Mouse (Mus musculus): ENCODE data around the gene Wfdc13.

The Wfdc13 gene

DNA sequence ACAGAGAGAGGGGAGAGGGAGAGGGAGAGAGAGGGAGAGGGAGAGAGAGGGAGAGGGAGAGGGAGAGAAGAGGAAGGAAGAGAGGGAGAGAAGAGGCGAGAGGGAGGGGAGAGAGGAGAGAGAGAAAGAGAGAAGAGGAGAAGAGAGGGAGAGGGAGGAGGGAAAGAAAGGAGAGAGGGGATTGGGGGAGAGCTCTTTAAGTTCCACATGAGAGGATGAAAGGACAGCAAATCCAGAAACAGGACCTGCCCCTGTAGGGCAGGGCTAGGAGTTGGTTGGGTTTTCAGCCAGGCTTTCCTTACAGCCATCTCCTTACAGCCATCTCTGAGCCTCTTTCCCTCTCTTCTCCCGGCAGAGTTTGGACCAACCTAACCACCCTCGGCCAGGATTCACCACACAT lies at the start of gene Wfdc13:
Gene Wfdc13 (plus strand): TSS at position 301 of the 400 bp plus-strand sequence.
- DNase-seq: no peak

DNA sequence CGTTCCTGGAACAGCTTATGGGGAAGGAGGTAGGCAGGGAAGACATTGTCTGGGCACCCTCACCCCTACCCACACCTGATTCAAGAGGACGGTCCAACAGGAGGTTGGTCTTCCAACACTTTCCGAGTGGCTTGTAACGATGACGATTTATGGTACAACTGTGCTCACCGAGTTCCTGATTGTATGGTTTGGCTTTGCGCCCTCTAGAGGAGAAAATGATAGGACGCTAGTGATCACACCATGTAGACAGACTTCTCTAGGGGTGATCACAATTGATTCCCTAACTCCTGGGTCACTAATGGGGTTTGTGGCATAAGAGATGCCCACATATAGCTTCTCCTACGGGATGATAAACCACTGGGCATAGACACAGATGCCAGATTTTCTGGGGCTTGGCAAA lies 49.6 kb upstream of the Wfdc13 start:
- DNase-seq: no peak

GRCm38 (mm10) chr2:164638696-164639095 lies 46.2 kb upstream of the Wfdc13 start, which contains the start of gene Wfdc16:
TSS of gene Wfdc16 (minus strand) at chr2:164638796.
- DNase-seq: no peak

DNA sequence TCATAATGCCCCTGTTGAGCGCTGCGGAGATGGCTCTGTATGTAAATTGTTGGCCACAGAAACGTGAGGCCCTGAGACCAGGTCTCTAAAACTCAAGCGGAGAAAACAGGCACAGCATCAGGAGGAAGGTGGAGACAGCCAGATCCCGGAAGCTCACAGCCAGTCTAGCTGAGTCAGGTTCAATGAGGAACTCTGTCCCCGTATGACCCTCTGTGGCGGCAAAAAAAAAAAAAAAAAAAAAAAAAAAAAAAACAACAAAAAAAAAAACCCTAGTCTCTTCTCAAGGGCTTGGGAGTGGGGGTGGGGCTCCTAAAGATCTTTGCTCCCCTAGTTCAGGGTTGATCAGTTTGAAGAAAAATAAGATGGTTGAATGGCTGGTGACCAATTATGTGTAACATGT lies 43.8 kb upstream of the Wfdc13 start:
- peak; percentile 26 to 74 for DNase-seq

- peak in 1 of 2 experiments; percentile 34 for DNase-seq
Measured at GRCm38 (mm10) chr2:164641881-164642673, 42.8 kb upstream of the Wfdc13 start.

DNA sequence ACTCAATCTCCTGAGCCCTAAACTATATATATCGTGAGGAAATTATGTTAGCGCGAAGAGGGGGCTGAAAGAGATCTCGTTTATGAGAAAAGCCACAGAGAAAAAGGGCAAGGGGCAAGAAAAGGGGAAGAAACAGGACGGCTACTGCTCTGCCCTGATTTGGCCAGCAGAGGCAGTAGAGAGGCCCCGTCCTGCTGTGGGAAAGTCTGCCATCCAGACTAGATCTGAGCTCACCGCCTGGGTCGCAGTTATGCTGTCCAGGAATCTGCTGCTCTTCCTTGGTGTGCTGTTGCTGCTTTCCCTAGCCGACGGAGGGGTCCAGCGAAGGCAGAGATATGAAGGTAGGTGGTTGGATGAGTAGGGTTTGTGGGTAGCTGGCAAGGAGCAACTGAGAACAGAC lies 29.0 kb upstream of the Wfdc13 start, which contains the start of gene Wfdc10:
Gene Wfdc10 (plus strand): TSS at position 189 of the 400 bp plus-strand sequence.
- peak in 1 of 2 experiments; percentile 56 for DNase-seq

DNA sequence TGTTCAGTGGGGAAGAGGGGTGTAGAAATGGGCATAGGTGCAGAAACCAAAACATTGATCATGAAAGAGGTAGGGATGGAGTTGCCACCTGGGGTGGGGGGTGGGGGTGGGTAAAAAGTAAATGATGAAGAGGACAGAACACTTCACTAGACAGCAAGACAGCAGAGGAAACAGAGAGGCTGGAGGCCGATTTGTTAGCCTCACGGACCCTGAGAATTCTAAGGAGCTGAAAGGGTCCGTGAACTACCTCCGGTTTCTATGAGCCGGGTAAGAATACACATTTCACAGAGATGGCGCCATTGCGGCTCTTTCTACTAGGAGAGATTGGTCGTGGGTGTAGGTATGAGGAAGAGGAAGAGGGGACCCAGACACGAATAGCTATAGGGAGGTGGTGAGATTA lies 28.4 kb upstream of the Wfdc13 start, which contains the start of gene Wfdc9:
Gene Wfdc9 (minus strand): TSS at position 101 of the 400 bp plus-strand sequence.
- no peak for DNase-seq

- peak in 1 of 2 experiments; percentile 33 for DNase-seq
Measured at GRCm38 (mm10) chr2:164664851-164665250, 20.1 kb upstream of the Wfdc13 start.

DNA sequence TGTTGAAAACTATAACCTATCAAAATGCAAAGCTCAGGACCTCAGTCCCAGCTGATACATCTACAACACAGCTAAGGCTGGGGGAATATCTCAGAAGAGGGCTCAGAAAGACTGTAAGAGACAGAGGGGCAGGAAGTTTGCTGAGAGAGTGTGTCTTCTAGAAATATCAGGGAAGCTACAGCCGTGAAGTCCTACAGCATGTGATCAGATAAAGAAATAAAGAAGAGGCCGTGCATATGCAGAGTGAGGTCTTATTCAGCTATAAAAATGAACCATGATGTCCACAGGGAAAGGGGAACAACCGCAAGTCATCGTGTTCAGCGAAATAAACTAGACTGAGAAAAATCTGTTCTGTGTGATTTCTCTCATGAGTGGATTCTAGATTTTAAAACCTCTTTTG lies 14.6 kb upstream of the Wfdc13 start:
- no peak for DNase-seq

- DNase-seq: no peak
Measured at GRCm38 (mm10) chr2:164670938-164671337, 14.0 kb upstream of the Wfdc13 start.

- no peak for DNase-seq
Measured at GRCm38 (mm10) chr2:164673987-164674386, 10.9 kb upstream of the Wfdc13 start, which contains the start of gene Wfdc11. TSS of gene Wfdc11 (minus strand) at chr2:164674087.

DNA sequence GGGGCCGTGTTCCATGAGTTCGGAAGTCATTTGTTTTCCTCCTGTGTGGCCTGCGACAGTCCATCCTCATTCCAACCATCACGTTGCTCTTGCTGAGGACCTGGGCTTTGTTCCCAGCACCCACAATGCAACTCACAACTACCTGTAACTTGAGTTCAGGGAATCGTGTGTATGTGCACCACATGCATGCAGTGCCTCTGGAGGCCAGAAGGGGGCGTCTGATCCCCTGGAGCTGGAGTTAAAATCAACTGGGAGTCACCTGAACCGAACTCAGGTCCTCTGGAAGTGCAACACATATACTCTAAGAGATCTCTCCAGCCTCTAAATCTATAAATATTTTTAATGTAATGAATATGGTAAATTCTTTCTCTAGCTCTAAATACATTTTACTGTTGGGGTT lies 8.8 kb upstream of the Wfdc13 start:
- DNase-seq: no peak

DNA sequence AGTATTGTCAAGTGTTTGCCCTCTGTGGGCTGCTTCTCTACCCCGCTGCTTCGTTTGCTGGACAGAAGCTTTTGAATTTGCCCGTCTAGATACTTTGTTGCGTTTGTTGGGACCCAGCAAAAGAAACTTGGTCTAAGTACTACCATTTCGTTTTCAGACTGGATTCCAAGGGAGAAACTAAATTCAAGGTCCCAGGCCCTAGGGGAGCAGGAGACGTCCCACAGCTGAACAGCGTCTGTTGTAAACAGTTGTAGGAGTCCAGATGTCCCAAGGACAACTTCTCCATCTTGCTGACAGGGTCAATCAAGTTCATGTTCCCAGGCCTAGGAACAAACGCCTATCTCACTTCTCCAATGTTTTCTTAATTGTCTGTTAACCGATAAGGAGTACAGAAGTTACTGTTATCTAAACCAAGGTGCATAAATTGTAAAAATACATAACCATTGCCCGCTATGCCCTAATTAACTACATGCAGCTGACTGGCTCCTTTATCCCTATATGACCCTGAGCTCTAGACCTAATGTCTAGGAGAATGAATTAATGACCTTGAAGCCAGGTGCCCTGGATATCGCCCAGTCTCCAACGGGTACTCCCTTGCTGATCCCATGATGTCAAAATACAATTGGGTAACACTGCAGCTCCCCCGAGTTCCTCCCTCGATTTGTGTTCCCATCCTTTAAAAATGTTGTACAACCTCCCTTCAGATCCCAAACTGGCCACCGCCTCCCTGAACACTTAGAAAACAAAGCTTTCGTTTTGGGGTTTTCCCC lies 7.8 kb upstream of the Wfdc13 start:
- no peak for DNase-seq

DNA sequence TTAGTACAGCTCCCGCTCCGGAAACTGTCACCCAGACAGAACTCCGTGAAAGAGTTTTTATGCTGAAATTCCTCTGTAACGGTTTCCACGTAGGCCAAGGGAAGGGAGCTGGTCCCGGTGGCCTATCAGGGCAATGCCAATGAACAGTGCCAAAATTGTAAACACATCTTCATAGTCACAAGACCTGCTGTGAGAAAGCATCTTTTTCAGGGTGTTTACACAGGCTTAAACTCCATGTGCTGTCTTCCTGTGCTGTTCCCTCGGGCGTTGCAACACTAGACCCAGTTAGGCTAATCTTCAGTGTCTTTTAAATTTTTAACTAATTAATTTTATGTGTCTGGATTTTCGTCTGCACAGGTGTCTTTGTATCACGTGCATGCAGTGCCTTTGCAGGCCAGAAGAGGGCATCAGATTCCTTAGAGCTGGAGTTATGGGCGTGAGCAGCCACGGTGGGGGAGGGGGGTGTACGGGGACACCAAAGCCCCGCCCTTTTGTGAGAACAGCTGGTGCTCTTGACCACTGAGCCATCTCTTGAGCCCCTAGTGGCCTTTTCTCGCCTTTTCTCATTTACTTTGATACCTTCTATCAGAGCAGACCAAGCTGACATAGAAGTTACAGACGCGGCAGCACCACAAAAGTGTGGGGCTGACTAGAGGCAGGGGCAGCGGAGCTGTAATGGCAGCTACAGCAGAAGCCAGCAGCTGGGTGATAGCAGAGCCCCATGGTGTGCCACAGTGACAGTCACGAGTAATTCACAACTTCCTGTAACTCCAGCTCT lies 5.9 kb upstream of the Wfdc13 start:
- DNase-seq: peak; percentile 88 to 90

DNA sequence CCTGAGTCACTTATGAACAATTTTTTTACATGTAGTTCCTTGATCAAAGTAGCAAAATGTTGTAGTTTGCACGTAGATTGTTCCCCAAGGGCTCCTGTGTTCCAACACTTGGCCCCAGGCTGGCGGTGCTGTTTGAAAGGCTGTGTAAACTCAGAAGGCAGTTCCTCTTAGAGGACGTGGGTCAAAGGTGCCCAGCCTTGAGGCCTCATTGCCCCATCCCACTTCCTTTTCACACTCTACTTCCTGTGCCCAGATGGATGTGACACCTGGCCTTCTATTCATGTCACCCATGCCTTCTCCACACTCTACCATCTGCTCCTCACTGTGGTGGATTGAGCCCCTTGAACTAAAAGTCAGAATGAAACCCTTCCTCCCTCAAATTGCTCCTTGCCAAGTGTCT lies 5.0 kb upstream of the Wfdc13 start:
- DNase-seq: no peak

DNA sequence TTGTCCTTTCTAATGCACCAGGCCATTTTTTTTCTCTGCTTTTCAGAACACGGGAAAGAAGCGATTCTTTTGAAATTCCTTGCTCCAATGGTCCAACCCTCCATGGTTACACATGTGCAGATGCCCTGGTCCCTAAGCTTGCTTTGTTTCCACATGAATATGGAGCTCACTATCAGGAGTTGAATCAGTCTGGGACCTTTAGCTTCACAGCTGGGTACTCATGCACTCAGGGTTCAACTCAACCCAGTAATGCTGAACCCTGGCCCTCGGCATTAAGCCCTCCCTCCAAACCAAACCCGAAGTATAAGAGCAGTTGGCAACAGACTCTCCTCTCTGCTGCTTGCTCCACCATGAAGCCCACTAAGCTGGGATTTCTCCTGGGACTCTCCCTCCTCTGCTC lies 13.3 kb downstream of the Wfdc13 start, which contains the start of gene Spint4:
Gene Spint4 (plus strand): TSS at position 301 of the 400 bp plus-strand sequence.
- no peak for DNase-seq

GRCm38 (mm10) chr2:164700959-164701358 lies 16.1 kb downstream of the Wfdc13 start:
- DNase-seq: no peak

GRCm38 (mm10) chr2:164701761-164702160 lies 16.9 kb downstream of the Wfdc13 start:
- DNase-seq: no peak

DNA sequence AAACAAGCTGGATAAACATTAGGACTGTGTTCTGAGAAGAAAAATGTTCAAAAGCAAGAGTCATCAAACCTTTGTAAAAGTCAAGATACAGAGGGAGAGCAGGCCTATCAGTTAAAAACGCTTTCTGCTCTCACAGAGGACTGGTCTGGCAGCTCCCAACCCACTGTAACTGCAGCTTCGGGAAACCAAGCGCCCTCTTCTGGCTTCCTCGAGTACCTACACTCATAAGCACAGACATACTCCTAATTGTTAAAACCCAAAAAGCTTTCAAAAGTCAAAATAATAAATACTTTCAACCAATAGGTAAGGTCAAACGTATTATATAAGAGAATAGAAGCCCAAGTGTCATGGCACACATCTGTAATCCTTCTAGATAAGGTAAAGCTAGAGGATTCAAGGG lies 19.3 kb downstream of the Wfdc13 start:
- DNase-seq: no peak

DNA sequence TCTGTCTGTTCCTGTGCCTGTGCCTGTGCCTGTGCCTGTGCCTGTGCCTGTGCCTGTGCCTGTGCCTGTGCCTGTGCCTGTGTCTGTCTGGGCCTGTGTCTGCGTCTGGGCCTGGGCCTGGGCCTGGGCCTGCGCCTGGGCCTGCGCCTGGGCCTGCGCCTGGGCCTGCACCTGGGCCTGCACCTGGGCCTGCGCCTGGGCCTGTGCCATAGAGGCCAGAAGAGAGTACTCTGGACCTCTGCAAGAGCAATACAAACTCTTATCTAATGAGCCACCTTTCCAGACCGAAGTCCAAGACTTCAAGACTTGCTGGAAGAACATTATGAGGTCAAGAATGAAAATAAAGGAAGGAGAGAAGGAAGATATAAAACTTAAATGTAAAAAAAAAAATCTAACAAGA lies 20.4 kb downstream of the Wfdc13 start:
- no peak for DNase-seq

- no peak for DNase-seq
Measured at GRCm38 (mm10) chr2:164705991-164706390, 21.1 kb downstream of the Wfdc13 start.

DNA sequence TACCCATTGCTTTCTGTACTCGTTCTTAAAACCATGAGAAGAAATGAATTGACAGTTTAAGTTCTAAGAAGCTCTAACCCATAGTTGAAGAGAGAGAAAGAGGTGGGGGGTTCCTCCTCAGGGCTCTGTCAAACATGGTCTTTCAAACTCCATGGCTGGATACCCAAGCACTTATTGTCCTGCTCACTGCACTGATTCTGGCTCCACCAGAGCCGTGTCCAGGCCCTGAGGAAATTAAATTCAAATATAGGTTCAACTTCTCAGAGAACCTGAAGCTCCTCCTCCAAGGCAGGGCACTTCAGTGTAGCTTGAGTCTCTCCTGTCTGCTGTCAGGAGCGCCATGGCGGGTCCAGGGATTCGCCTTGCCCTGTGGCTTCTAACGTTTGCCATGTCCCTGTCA lies 30.1 kb downstream of the Wfdc13 start, which contains the start of gene Spint5:
Gene Spint5 (plus strand): TSS at position 301 of the 400 bp plus-strand sequence.
- no peak for DNase-seq

All from kidney, postnatal 25 days (tissue).